Comparison of ENCODE assay signal across 13 mouse cellular contexts in genomic region chr6:99233411-99233810, GRCm38 (mm10).
"Had no signal": no experiment of that assay in that cellular context is flagged by ENCODE, and none has a peak within 500 bp of the region (broad histone marks: within the 10 kb centered on the region; RNA-seq: fewer than 3 reads in every experiment).

No protein-coding gene starts in this region.

- H3K36me3 ChIP-seq: liver, embryonic 13.5 days; midbrain, embryonic 12.5 days had no signal

- H3K27me3 ChIP-seq: liver, embryonic 13.5 days; midbrain, embryonic 12.5 days had no signal

- H3K4me2 ChIP-seq: liver, embryonic 13.5 days; midbrain, embryonic 12.5 days had no signal

- DNase-seq: kidney, adult 2 months; left cerebral cortex, postnatal 4 days; liver, embryonic 13.5 days; lung, adult 2 months; lung, postnatal 14 days; lung, postnatal 4 days; right cerebral cortex, postnatal 4 days; thymus, adult 2 months; thymus, postnatal 14 days; thymus, postnatal 4 days had no signal

- H3K9me3 ChIP-seq: liver, embryonic 13.5 days; midbrain, embryonic 12.5 days had no signal

- H3K9ac ChIP-seq: liver, embryonic 13.5 days; midbrain, embryonic 12.5 days had no signal

- H3K4me3 ChIP-seq: liver, embryonic 13.5 days; midbrain, embryonic 12.5 days had no signal

- H3K27ac ChIP-seq: kidney, postnatal 0 days; liver, embryonic 13.5 days; midbrain, embryonic 12.5 days; stomach, postnatal 0 days had no signal
